Mouse (Mus musculus): ENCODE measurements around the gene Unc119b. TPM values are rescaled to one million over a fixed set of nuclear protein-coding genes. Genes with fewer than 3 reads are reported as not detected.
"Not testable (repeated sequence)": the region's sequence is repeated elsewhere in the genome, so short reads cannot be mapped to it uniquely, and the experiment has no call there.

The Unc119b gene
- polyA plus RNA-seq, 1 experiment from 2014 or later: 81.2 TPM

- WGBS: 58% methylated on average over 5 of the region's 5 CpGs
- Histone ChIP-seq H3K4me2 (ENCODE audit: low read depth, low read length, severe bottlenecking) (no peak overlapping the region), H3K27me3 (ENCODE audit: control insufficient read depth, insufficient read depth, low read length) (no peaks in the 10 kb centered on the region), H3K36me3 (ENCODE audit: control insufficient read depth, insufficient read depth, low read length) (no peaks in the 10 kb centered on the region), H3K9ac (ENCODE audit: low read length) (no peak overlapping the region), H3K9me3 (ENCODE audit: control insufficient read depth, low read length) (no peaks in the 10 kb centered on the region), H3K27ac (ENCODE audit: low read depth, low read length) (no peak overlapping the region), H3K4me3 (ENCODE audit: low read depth, low read length) (no peak overlapping the region), H3K4me1 (replicated peaks; ENCODE audit: control insufficient read depth, insufficient read depth, low read length) (no peaks in the 10 kb centered on the region)
- DNase-seq (ENCODE audit: low spot score) (peak; percentile 65), ATAC-seq (replicated peaks; ENCODE audit: low FRiP score) (no peak)
Observed at GRCm38 (mm10) chr5:115076144-115076901, 58.5 kb downstream of the Unc119b start.

GRCm38 (mm10) chr5:115074749-115075148, 60.0 kb downstream of the Unc119b start:
- no peak for DNase-seq (ENCODE audit: low spot score)
- Histone ChIP-seq H3K9ac (ENCODE audit: low read length) (no peak overlapping the region), H3K27me3 (ENCODE audit: control insufficient read depth, insufficient read depth, low read length) (no peaks in the 10 kb centered on the region), H3K27ac (ENCODE audit: low read depth, low read length) (no peak overlapping the region), H3K9me3 (ENCODE audit: control insufficient read depth, low read length) (no peaks in the 10 kb centered on the region), H3K4me2 (ENCODE audit: low read depth, low read length, severe bottlenecking) (no peak overlapping the region), H3K4me3 (ENCODE audit: low read depth, low read length) (no peak overlapping the region), H3K36me3 (ENCODE audit: control insufficient read depth, insufficient read depth, low read length) (no peaks in the 10 kb centered on the region), H3K4me1 (replicated peaks; ENCODE audit: control insufficient read depth, insufficient read depth, low read length) (no peaks in the 10 kb centered on the region)
- WGBS: 81% methylated on average over 4 of the region's 4 CpGs
- ATAC-seq (replicated peaks; ENCODE audit: low FRiP score): no peak

DNA sequence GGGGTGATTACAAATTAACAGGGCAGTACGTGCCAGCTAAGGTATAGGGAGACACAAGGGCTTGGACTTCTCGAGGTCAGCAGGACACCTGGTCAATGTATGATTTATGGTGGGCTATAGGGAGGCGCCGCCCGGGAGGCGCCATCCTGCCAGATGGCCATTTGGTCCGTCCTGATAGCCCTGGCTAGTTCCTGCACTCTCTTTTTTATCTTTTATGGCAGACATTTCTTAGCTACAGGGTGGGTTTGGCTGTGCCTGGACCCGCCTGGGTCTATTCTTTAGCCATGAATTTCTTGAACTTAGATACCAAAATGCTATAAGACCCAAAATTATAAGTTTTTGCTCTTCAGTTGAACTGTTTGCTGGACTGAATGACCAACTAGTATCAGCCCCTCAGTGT, 61.5 kb downstream of the Unc119b start:
- H3K4me2 ChIP-seq (ENCODE audit: low read depth, low read length, severe bottlenecking); H3K4me1 ChIP-seq (replicated peaks; ENCODE audit: control insufficient read depth, insufficient read depth, low read length); H3K27me3 ChIP-seq (ENCODE audit: control insufficient read depth, insufficient read depth, low read length); H3K4me3 ChIP-seq (ENCODE audit: low read depth, low read length); H3K27ac ChIP-seq (ENCODE audit: low read depth, low read length); H3K9ac ChIP-seq (ENCODE audit: low read length); ATAC-seq (replicated peaks; ENCODE audit: low FRiP score); DNase-seq (ENCODE audit: low spot score); H3K9me3 ChIP-seq (ENCODE audit: control insufficient read depth, low read length); H3K36me3 ChIP-seq (ENCODE audit: control insufficient read depth, insufficient read depth, low read length): not testable (repeated sequence)
- WGBS: 93% methylated on average over 8 of the region's 8 CpGs

Other genes with a start within 250 kb of the Unc119b start
- gene Oasl2, start 238.0 kb downstream of the Unc119b start, polyA plus RNA-seq (2014; fragmentation: Nextera tagmentation; extraction: Ambion mirVana): 1.4 and 1.5 TPM in 2 replicates
- 0.20 TPM in 1 of 2 replicates, not detected in the other for gene Oasl1, start 211.7 kb downstream of the Unc119b start, polyA plus RNA-seq (2014; fragmentation: Nextera tagmentation; extraction: Ambion mirVana)
- 49.8 and 51.5 TPM in 2 replicates for gene 2210016L21Rik, start 192.8 kb downstream of the Unc119b start, polyA plus RNA-seq (2014; fragmentation: Nextera tagmentation; extraction: Ambion mirVana)
- not detected in 2 replicates for gene Hnf1a, start 163.9 kb downstream of the Unc119b start, polyA plus RNA-seq (2014; fragmentation: Nextera tagmentation; extraction: Ambion mirVana)
- 31.7 and 39.5 TPM in 2 replicates for gene Sppl3, start 123.8 kb downstream of the Unc119b start, polyA plus RNA-seq (2014; fragmentation: Nextera tagmentation; extraction: Ambion mirVana)
- 22.0 and 33.1 TPM in 2 replicates for gene Gm10401, start 36.7 kb downstream of the Unc119b start, polyA plus RNA-seq (2014; fragmentation: Nextera tagmentation; extraction: Ambion mirVana)
- 30.1 and 31.5 TPM in 2 replicates for gene Acads, start 15.6 kb downstream of the Unc119b start, polyA plus RNA-seq (2014; fragmentation: Nextera tagmentation; extraction: Ambion mirVana)
- 56.3 and 56.4 TPM in 2 replicates for gene Mlec, start 23.2 kb upstream of the Unc119b start, polyA plus RNA-seq (2014; fragmentation: Nextera tagmentation; extraction: Ambion mirVana)
- gene Cabp1, start 59.4 kb upstream of the Unc119b start, polyA plus RNA-seq (2014; fragmentation: Nextera tagmentation; extraction: Ambion mirVana): 1.2 and 1.5 TPM in 2 replicates
- 98.4 and 105 TPM in 2 replicates for gene Pop5, start 100.9 kb upstream of the Unc119b start, polyA plus RNA-seq (2014; fragmentation: Nextera tagmentation; extraction: Ambion mirVana)
- gene Rnf10, start 137.9 kb upstream of the Unc119b start, polyA plus RNA-seq (2014; fragmentation: Nextera tagmentation; extraction: Ambion mirVana): 109 and 110 TPM in 2 replicates
- 57.1 and 58.2 TPM in 2 replicates for gene Coq5, start 144.7 kb upstream of the Unc119b start, polyA plus RNA-seq (2014; fragmentation: Nextera tagmentation; extraction: Ambion mirVana)
- 1,518 and 1,534 TPM in 2 replicates for gene Dynll1, start 166.0 kb upstream of the Unc119b start, polyA plus RNA-seq (2014; fragmentation: Nextera tagmentation; extraction: Ambion mirVana)
- 373 and 388 TPM in 2 replicates for gene Srsf9, start 192.2 kb upstream of the Unc119b start, polyA plus RNA-seq (2014; fragmentation: Nextera tagmentation; extraction: Ambion mirVana)
- 51.5 and 51.6 TPM in 2 replicates for gene Gatc, start 206.2 kb upstream of the Unc119b start, polyA plus RNA-seq (2014; fragmentation: Nextera tagmentation; extraction: Ambion mirVana)
- gene Triap1, start 206.2 kb upstream of the Unc119b start, polyA plus RNA-seq (2014; fragmentation: Nextera tagmentation; extraction: Ambion mirVana): 56.4 and 59.4 TPM in 2 replicates
- gene Cox6a1, start 214.0 kb upstream of the Unc119b start, polyA plus RNA-seq (2014; fragmentation: Nextera tagmentation; extraction: Ambion mirVana): 674 and 731 TPM in 2 replicates